Mouse (Mus musculus) spleen, adult 2 months (tissue): ENCODE data around the gene Kras. TPM values are rescaled to one million over a fixed set of nuclear protein-coding genes. Genes with fewer than 3 reads are reported as not detected.
A peak's percentile ranks its signal among the peaks of the same experiment; 100 is the strongest.

Source experiments
- DNase-seq, 2 experiments: peaks; one replicate each; pipeline versions ENCODE4 v3.0.0 to v3.0.0-alpha.2; 2012 to 2021; ENCODE audit warnings: low spot score in 2 of 2, low read depth in 1 of 2
- H3K27ac ChIP-seq: fragments of 200-500 bp; 2 replicates; pipeline ENCODE4 v1.5.1; 2012; ENCODE audit warnings: low read length, inconsistent platforms; ENCODE audit not compliant: insufficient read depth
- H3K27me3 ChIP-seq: fragments of 200-500 bp; 2 replicates; pipeline ENCODE4 v1.6.1; 2012; ENCODE audit warnings: mild to moderate bottlenecking, moderate library complexity, low read length, inconsistent platforms; ENCODE audit not compliant: control insufficient read depth, insufficient read depth
- H3K36me3 ChIP-seq: fragments of 200-500 bp; 2 replicates; pipeline ENCODE4 v1.6.1; 2012; ENCODE audit warnings: mild to moderate bottlenecking, low read length, inconsistent platforms; ENCODE audit not compliant: control insufficient read depth, insufficient read depth
- H3K4me1 ChIP-seq: fragments of 200-500 bp; 2 replicates; pipeline ENCODE4 v1.6.1; 2011; ENCODE audit warnings: inconsistent platforms; ENCODE audit not compliant: control insufficient read depth, insufficient read depth, insufficient read length
- H3K4me3 ChIP-seq: fragments of 200-500 bp; 2 replicates; pipeline ENCODE4 v1.5.1; 2011; ENCODE audit warnings: mild to moderate bottlenecking, inconsistent platforms; ENCODE audit not compliant: insufficient read depth, insufficient read length; ENCODE audit errors: extremely low read depth
- CTCF ChIP-seq: fragments of 200-500 bp; IDR thresholded peaks from 2 replicates; pipeline ENCODE4 v1.5.1; 2011; ENCODE audit warnings: mild to moderate bottlenecking, inconsistent platforms; ENCODE audit not compliant: insufficient read depth, insufficient read length, insufficient replicate concordance; ENCODE audit errors: extremely low read depth
- POLR2A ChIP-seq: fragments of 200-500 bp; IDR thresholded peaks from 2 replicates; pipeline ENCODE4 v1.6.1; 2011; ENCODE audit warnings: low read depth, low read length, inconsistent platforms
- WGBS: fragments of 180-500 bp; shearing (Covaris S2); methylation state at CpG from one replicate; pipeline ENCODE4 v1.1.7; 2018; 5-methylcytosine and 5-hydroxymethylcytosine counted together
- polyA plus RNA-seq: library from polyadenylated mRNA; depleted of rRNA; stranded (reverse); fragments of >200 nt; gene quantifications from 2 replicates; pipeline ENCODE4 v1.2.3, GENCODE M21; 2012; rRNA removed

The Kras gene
- polyA plus RNA-seq = 11.1 and 14.1 TPM in 2 replicates

DNA sequence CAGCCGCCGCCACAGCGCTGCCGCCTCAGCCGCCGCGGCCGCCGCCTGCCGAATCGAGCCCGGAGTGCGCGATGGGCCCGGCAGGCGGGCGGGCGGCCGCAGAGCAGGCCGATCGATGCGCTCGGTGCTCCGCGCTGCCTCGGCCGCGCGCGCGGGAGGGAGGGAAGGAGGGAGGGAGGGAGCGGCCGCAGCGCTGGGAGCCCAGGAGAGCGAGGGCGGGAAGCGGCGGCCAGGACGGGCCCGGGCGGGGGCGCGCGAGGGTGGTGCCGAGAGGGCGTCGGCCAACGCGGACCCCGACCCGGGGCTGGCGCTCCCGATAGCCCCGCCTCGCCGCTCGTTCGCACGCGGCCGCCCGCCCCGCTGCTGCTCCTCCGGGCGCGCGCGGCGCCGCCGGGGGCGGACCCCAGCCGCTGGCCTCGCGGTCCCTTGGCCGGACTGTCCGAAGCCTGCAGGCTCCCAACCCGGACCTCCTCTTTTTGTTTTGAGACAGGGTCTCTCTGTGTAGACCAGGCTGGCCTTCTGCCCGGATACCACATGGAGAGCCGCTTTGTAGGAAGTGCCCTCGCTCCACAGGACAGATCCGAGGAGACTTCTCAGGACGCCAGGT, at the start of gene Kras:
TSS of gene Kras (minus strand) at position 55 of the 607 bp plus-strand sequence.
- TF ChIP-seq CTCF = no peak
- no peak; the same call in 1 of the 2 replicates for TF ChIP-seq POLR2A
- WGBS = under 1% methylated on average over 79 of the region's 83 CpGs
- Histone ChIP-seq H3K27ac (peak within 1 kb of the TSS; percentile 78), H3K27me3 (no peaks in the 10 kb centered on the region), H3K36me3 (0 out of 2 replicates have a peak, but pooled peaks cover 1% of the 10 kb centered on the region), H3K4me3 (peak within 1 kb of the TSS; percentile 79), H3K4me1 (no peaks in the 10 kb centered on the region; the same call in 1 of the 2 replicates)
- DNase-seq = peak; percentile 73 to 89

DNA sequence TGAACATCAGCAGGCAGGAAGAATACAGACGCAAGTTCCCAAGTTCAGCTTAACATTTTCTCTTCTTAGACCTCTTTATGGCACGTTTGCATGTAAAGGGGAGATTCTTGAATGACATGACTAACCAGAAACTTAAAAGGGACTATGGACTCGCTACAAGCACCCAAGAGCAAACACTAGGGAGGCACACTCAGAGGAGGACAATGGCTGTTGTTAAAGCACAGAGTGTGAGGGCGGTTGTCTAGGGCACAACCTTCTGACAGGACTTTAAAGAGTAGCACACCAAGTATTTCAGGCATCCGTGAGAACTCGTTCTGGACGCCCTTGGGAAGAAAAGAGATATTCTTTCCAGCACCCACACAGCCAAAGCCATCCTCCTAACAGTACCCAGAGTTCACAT, 47.6 kb upstream of the Kras start:
- 69% methylated on average over 7 of the region's 7 CpGs for WGBS

DNA sequence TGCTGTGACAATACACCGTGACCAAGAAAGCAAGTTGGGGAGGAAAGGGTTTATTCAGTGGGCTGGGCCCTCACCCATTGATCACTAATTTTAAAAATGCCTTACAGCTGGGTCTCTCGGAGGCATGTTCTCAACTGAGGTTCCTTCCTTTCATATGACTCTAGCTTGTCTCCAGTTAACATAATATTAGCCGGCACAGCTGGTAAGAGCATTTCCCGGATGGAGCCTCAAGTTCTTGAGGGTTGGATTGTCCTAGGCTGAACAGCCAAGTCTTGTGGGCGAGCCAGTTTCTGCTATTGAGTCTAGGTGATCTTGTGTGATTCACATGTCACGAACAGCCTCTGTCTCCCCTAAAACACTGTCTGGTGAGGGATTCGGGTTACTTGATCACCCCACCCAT, 46.9 kb upstream of the Kras start:
- Histone ChIP-seq H3K4me1 (no peaks in the 10 kb centered on the region), H3K36me3 (no peaks in the 10 kb centered on the region), H3K27me3 (no peaks in the 10 kb centered on the region), H3K27ac (no peak overlapping the region), H3K4me3 (no peak overlapping the region)
- no peak for DNase-seq
- 88% methylated on average over 7 of the region's 7 CpGs for WGBS
- TF ChIP-seq CTCF (no peak), POLR2A (no peak)

More for the DNA sequence above, 47.6 kb upstream of the Kras start:
- H3K4me3 ChIP-seq = no peak overlapping the region
- H3K27ac ChIP-seq = no peak overlapping the region
- H3K4me1 ChIP-seq = no peaks in the 10 kb centered on the region; the same call in 1 of the 2 replicates
- TF ChIP-seq CTCF = no peak
- TF ChIP-seq POLR2A = no peak
- H3K36me3 ChIP-seq = no peaks in the 10 kb centered on the region
- no peak for DNase-seq
- H3K27me3 ChIP-seq = no peaks in the 10 kb centered on the region

DNA sequence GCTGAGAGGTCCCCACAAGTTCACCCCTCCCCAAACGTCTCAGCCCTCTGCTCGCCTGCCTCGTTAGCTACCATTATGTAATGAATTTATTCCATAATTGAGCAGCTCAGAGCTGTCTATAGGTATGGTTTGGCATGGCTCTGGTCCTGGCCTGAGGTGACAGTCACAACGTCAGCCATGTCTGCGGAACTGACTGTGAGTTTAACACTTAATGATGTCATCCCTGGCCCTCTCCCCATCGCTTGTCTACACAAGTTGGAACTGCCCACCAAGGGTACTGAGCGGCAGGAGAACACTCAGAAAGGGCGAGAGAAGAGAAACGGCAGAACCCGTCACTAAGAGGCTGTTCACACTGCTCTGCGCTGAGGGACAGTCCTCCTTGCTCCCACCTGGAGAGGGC, 45.1 kb upstream of the Kras start:
- Histone ChIP-seq H3K4me3 (no peak overlapping the region), H3K4me1 (peaks cover 2% of the 10 kb centered on the region; the same call in 1 of the 2 replicates), H3K27me3 (no peaks in the 10 kb centered on the region), H3K27ac (no peak overlapping the region), H3K36me3 (no peaks in the 10 kb centered on the region)
- WGBS = 82% methylated on average over 11 of the region's 11 CpGs
- TF ChIP-seq POLR2A = no peak
- TF ChIP-seq CTCF = no peak
- no peak for DNase-seq

DNA sequence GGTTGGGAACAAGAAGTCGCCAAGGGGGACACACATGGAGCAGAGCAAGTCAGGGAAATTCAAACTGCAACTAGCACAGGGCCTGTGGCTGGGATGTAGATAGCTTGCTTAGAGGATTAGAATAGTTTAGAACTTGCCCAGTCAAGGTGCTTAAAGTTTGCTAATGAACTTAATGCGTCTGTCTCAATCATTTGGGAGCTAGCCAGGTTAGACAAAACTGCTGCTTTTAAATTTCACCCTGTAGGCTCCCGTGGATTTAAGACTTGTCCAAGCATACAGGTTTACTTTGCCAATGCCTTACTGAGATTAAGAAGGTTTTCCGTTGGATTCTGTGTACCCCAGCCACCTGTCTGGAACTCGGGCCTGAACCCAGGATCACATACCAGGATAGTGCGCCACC, 43.1 kb upstream of the Kras start:
- no peak for DNase-seq
- Histone ChIP-seq H3K36me3 (no peaks in the 10 kb centered on the region), H3K27ac (no peak overlapping the region), H3K27me3 (no peaks in the 10 kb centered on the region), H3K4me1 (peaks cover 2% of the 10 kb centered on the region; the same call in 1 of the 2 replicates), H3K4me3 (no peak overlapping the region)
- TF ChIP-seq POLR2A (no peak), CTCF (no peak)
- WGBS = 87% methylated on average over 6 of the region's 6 CpGs

DNA sequence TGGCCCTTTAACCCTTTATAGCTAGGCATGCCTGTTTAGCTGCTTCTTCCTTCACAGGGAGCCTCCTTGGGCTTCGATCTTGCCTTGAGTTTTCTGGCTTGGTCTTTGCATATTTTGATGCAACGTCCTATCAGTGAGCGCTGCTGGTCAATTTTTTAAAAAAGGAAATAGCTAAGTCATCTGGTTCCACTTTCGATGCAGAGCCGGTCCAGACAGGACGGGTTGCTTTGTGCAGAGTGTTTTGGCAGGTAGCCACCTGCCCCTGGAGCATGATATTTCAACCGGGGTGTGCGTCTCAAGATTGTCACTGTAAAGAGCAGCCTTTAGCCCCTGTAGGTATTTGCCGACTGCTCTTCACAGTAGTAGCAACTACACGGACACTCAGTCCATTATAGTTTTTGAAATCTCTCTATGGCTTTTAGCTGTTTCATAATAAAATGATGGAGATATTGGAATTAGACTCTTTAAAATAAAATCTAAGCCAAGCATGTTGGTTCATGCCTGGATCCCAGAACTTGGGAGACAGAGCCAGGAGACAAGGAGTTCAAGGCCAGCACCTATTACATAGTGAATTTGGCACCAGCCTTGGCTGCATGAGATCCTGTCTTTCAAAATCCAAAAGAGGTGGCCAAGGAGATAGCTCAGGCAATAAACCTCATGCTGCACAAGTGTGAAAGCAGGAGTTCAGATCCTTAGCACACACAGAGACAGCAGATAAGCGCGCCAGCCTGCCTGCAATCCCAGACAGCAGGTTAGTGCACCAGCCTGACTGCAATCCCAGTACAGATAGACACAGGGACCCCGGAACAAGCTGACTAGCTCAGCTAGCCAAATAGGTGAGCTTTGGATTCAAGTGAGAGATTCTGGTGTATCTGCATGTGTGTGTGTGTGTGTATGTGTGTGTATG, 41.6 kb upstream of the Kras start:
- no peak for DNase-seq
- H3K27ac ChIP-seq = no peak overlapping the region
- H3K4me3 ChIP-seq = no peak overlapping the region
- H3K4me1 ChIP-seq = peaks cover 2% of the 10 kb centered on the region; the same call in 1 of the 2 replicates
- WGBS = 35% methylated on average over 13 of the region's 13 CpGs
- H3K36me3 ChIP-seq = no peaks in the 10 kb centered on the region
- TF ChIP-seq CTCF (no peak), POLR2A (no peak)
- no peaks in the 10 kb centered on the region for H3K27me3 ChIP-seq
